ENCODE assay signal across 7 mouse cellular contexts in genomic region chr9:118150429-118151220, GRCm38 (mm10). TPM values are rescaled to one million over a fixed set of nuclear protein-coding genes. Genes with fewer than 3 reads are reported as not detected.
DNase-seq lines count a peak whose midpoint lies in the region; ATAC-seq lines count a peak whose summit lies in the region.

No protein-coding gene starts in this region.

- no peak overlapping the region for H3K27ac ChIP-seq in lung, embryonic 15.5 days
- H3K27ac ChIP-seq in hindbrain, embryonic 14.5 days, result no peak overlapping the region; the same call in 1 of the 2 replicates
- no peak overlapping the region for H3K27ac ChIP-seq in midbrain, embryonic 12.5 days (replicated peaks)

- 0 out of 2 replicates have a peak, but pooled peaks have one; percentile 9 for ATAC-seq in lung, embryonic 15.5 days (ENCODE audit: borderline replicate concordance, extremely low read depth, low FRiP score, low TSS enrichment)
- ATAC-seq in hindbrain, embryonic 14.5 days (ENCODE audit: low FRiP score), result peak; percentile 15; the same call in 1 of the 2 replicates
- peak; percentile 66 for ATAC-seq in midbrain, embryonic 12.5 days (ENCODE audit: low FRiP score, low read depth)

- peaks cover 15% of the 10 kb centered on the region for H3K4me1 ChIP-seq in lung, embryonic 15.5 days
- peaks cover 14% of the 10 kb centered on the region for H3K4me1 ChIP-seq in hindbrain, embryonic 14.5 days (replicated peaks; ENCODE audit: control insufficient read depth, insufficient read depth, low read length)
- H3K4me1 ChIP-seq in midbrain, embryonic 12.5 days, result peaks cover 6% of the 10 kb centered on the region; the same call in 1 of the 2 replicates

- H3K4me3 ChIP-seq in lung, embryonic 15.5 days, result peak overlapping the region; percentile 87
- peak overlapping the region; percentile 73 for H3K4me3 ChIP-seq in hindbrain, embryonic 14.5 days (replicated peaks; ENCODE audit: low read length)
- H3K4me3 ChIP-seq in midbrain, embryonic 12.5 days, result peak overlapping the region; percentile 78

- H3K4me2 ChIP-seq in lung, embryonic 15.5 days, result peak overlapping the region; percentile 61
- peak overlapping the region; percentile 72 for H3K4me2 ChIP-seq in hindbrain, embryonic 14.5 days (replicated peaks)
- peak overlapping the region; percentile 59 for H3K4me2 ChIP-seq in midbrain, embryonic 12.5 days (replicated peaks)

- H3K9me3 ChIP-seq in lung, embryonic 15.5 days, result no peaks in the 10 kb centered on the region
- H3K9me3 ChIP-seq in hindbrain, embryonic 14.5 days (ENCODE audit: control insufficient read depth, low read length), result no peaks in the 10 kb centered on the region
- no peaks in the 10 kb centered on the region for H3K9me3 ChIP-seq in midbrain, embryonic 12.5 days

- H3K27me3 ChIP-seq in lung, embryonic 15.5 days, result no peaks in the 10 kb centered on the region
- H3K27me3 ChIP-seq in hindbrain, embryonic 14.5 days (ENCODE audit: control insufficient read depth, insufficient read depth, low read length), result no peaks in the 10 kb centered on the region
- H3K27me3 ChIP-seq in midbrain, embryonic 12.5 days, result 0 out of 2 replicates have a peak, but pooled peaks cover 8% of the 10 kb centered on the region

- WGBS in lung, embryonic 15.5 days, result 79% methylated on average over 20 of the region's 20 CpGs
- 83% methylated on average over 20 of the region's 20 CpGs for WGBS in hindbrain, embryonic 14.5 days
- WGBS in midbrain, embryonic 12.5 days, result 84% methylated on average over 20 of the region's 20 CpGs

- no peak overlapping the region for H3K9ac ChIP-seq in lung, embryonic 15.5 days
- no peak overlapping the region for H3K9ac ChIP-seq in hindbrain, embryonic 14.5 days
- H3K9ac ChIP-seq in midbrain, embryonic 12.5 days (replicated peaks), result peak overlapping the region; percentile 43; the same call in 1 of the 2 replicates

- DNase-seq in lung, postnatal 10 days, result no peak
- peak; percentile 23 to 25 for DNase-seq in cerebellum, postnatal 25 days
- DNase-seq in hindbrain, embryonic 14.5 days (ENCODE audit: low spot score), result no peak
- DNase-seq in frontal cortex, postnatal 36 days (ENCODE audit: low spot score in 2 of 2), result no peak
- no peak for DNase-seq in gastrocnemius, adult 18-20 months (ENCODE audit: low spot score)

- H3K36me3 ChIP-seq in lung, embryonic 15.5 days, result no peaks in the 10 kb centered on the region
- no peaks in the 10 kb centered on the region for H3K36me3 ChIP-seq in hindbrain, embryonic 14.5 days (replicated peaks; ENCODE audit: control insufficient read depth, insufficient read depth)
- no peaks in the 10 kb centered on the region for H3K36me3 ChIP-seq in midbrain, embryonic 12.5 days

RNA-seq across cellular contexts. Expression of gene Cmc1, which starts 0.6 kb away (rescaled TPM):
- polyA plus RNA-seq in lung, embryonic 15.5 days (2015; fragmentation: Nextera tagmentation; extraction: Ambion mirVana), result 38.4 and 40.6 TPM in 2 replicates
- 40.6 and 48.6 TPM in 2 replicates for polyA plus RNA-seq in hindbrain, embryonic 14.5 days (2014; fragmentation: Nextera tagmentation; extraction: Ambion mirVana)
- 44.6 and 45.0 TPM in 2 replicates for polyA plus RNA-seq in midbrain, embryonic 12.5 days (2016; fragmentation: Nextera tagmentation; extraction: Ambion mirVana)
- 10 to 100 TPM; 21.5 to 23.0 TPM for total RNA-seq in gastrocnemius, adult 18-20 months (2021)

Comparison
In these comparisons a context has a peak if more than half of its experiments do, and no peak if none do; other contexts are left out.
1. ATAC-seq: peak in every context shown above with its lines; median percentile 66 in midbrain, embryonic 12.5 days; 15 in hindbrain, embryonic 14.5 days; 9 in lung, embryonic 15.5 days.
2. DNase-seq: peak in cerebellum, postnatal 25 days (2 of 2); none in lung, postnatal 10 days (single experiment), hindbrain, embryonic 14.5 days (single experiment), frontal cortex, postnatal 36 days (0 of 2) and gastrocnemius, adult 18-20 months (single experiment).
3. Peak in every context shown above with its lines, with median percentiles within 50 percentile points of each other: H3K4me2 ChIP-seq and H3K4me3 ChIP-seq.